Mouse (Mus musculus) cortical plate, adult 2 months (tissue): ENCODE results near the gene Cd46.

Source experiments
- CTCF ChIP-seq: fragments of 200-500 bp; IDR thresholded peaks from 2 replicates; pipeline ENCODE4 v1.5.1; 2011; ENCODE audit warnings: mild to moderate bottlenecking, control low read depth, low read length; ENCODE audit not compliant: insufficient read depth; ENCODE audit errors: extremely low read depth
- POLR2A ChIP-seq: fragments of 200-500 bp; IDR thresholded peaks from 2 replicates; pipeline ENCODE4 v1.6.1; 2011; ENCODE audit warnings: mild to moderate bottlenecking, low read length, control low read depth; ENCODE audit not compliant: insufficient read depth; ENCODE audit errors: extremely low read depth

- no peak for TF ChIP-seq CTCF
- no peak for TF ChIP-seq POLR2A
Measured at GRCm38 (mm10) chr1:195130479-195130878, 38.4 kb upstream of the Cd46 start.
